15 mouse cellular contexts compared by ENCODE assay signal in the genomic region with DNA sequence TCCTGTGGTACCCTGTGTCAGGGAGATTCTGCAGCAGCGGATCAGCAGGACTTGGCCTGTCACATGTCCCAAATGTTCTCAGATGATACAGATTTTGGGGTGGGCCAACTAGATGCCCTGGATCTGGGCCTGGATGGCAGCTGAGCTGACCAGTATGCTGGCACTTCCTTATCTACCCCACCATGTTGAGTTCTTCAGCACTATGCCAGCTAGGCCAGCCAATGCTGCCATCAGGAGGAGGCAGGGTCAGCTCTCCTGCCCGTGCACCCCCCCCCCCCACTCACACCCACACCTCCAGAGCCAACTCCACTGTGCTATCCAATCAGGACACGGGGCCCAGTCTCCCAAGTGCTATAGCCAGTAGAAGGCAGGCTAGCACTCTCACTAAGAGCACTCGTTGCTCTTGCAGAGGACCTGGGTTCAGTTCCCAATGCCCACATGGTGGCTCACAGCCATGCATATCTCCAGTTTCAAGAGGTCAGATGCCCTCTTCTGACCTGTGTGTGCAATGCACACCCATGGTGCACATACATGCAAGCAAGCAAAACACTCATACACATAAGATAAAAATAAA. TPM values are rescaled to one million over a fixed set of nuclear protein-coding genes. Genes with fewer than 3 reads are reported as not detected.
DNase-seq lines count a peak whose midpoint lies in the region; ATAC-seq and TF ChIP-seq lines count a peak whose summit lies in the region.
"Had no signal": no experiment of that assay in that cellular context is flagged by ENCODE, and none has a peak within 500 bp of the region (broad histone marks: within the 10 kb centered on the region; RNA-seq: fewer than 3 reads in every experiment).

No protein-coding gene starts in this region.

- H3K27ac ChIP-seq in gastrocnemius, adult 2 months = no peak overlapping the region
- H3K27ac ChIP-seq in liver, embryonic 16.5 days (ENCODE audit: low read length) = peak overlapping the region; percentile 84
- H3K27ac ChIP-seq: embryonic facial prominence, embryonic 12.5 days; forebrain, embryonic 12.5 days had no signal

- H3K4me3 ChIP-seq in gastrocnemius, adult 2 months = no peak overlapping the region
- H3K4me3 ChIP-seq in megakaryocyte, embryonic 14.5 days (replicated peaks) = peak overlapping the region; percentile 14
- H3K4me3 ChIP-seq in liver, embryonic 16.5 days (ENCODE audit: low read depth, low read length) = no peak overlapping the region; the same call in 1 of the 2 replicates
- H3K4me3 ChIP-seq: embryonic facial prominence, embryonic 12.5 days; forebrain, embryonic 12.5 days had no signal

- H3K4me2 ChIP-seq in liver, embryonic 16.5 days (ENCODE audit: low read depth, low read length) = peak overlapping the region; percentile 61; the same call in 1 of the 2 replicates
- H3K4me2 ChIP-seq: embryonic facial prominence, embryonic 12.5 days; forebrain, embryonic 12.5 days had no signal

- H3K4me1 ChIP-seq in megakaryocyte, embryonic 14.5 days = peaks cover 42% of the 10 kb centered on the region
- peaks cover 38% of the 10 kb centered on the region for H3K4me1 ChIP-seq in liver, embryonic 16.5 days (ENCODE audit: control insufficient read depth, low read depth, low read length)

- H3K27me3 ChIP-seq in megakaryocyte, embryonic 14.5 days (replicated peaks) = peaks cover under 1% of the 10 kb centered on the region
- no peaks in the 10 kb centered on the region for H3K27me3 ChIP-seq in liver, embryonic 16.5 days (ENCODE audit: control insufficient read depth, insufficient read depth, low read depth, low read length)
- H3K27me3 ChIP-seq: embryonic facial prominence, embryonic 12.5 days had no signal

- H3K9ac ChIP-seq in liver, embryonic 16.5 days (ENCODE audit: low read depth, low read length) = no peak overlapping the region
- H3K9ac ChIP-seq: embryonic facial prominence, embryonic 12.5 days; forebrain, embryonic 12.5 days had no signal

- no peaks in the 10 kb centered on the region for H3K36me3 ChIP-seq in megakaryocyte, embryonic 14.5 days (replicated peaks; ENCODE audit: low read length)
- H3K36me3 ChIP-seq in liver, embryonic 16.5 days (ENCODE audit: control insufficient read depth, insufficient read depth) = no peaks in the 10 kb centered on the region
- H3K36me3 ChIP-seq: embryonic facial prominence, embryonic 12.5 days; forebrain, embryonic 12.5 days had no signal

- intact Hi-C loops in gastrocnemius, adult 2 months (cut with DNase I) = no loop called here

- peak; percentile 13; the same call in 1 of the 2 replicates for TF ChIP-seq CTCF in gastrocnemius, adult 2 months (IDR thresholded peaks at IDR 0.05)

- H3K9me3 ChIP-seq in megakaryocyte, embryonic 14.5 days = no peaks in the 10 kb centered on the region
- H3K9me3 ChIP-seq in liver, embryonic 16.5 days (replicated peaks; ENCODE audit: control insufficient read depth, low read length) = no peaks in the 10 kb centered on the region
- H3K9me3 ChIP-seq: embryonic facial prominence, embryonic 12.5 days; forebrain, embryonic 12.5 days had no signal

- ATAC-seq in megakaryocyte, adult 5-6 weeks (ENCODE audit: poor library complexity, severe bottlenecking) = no peak
- ATAC-seq in liver, embryonic 16.5 days (ENCODE audit: low read depth) = no peak
- ATAC-seq: intestine, embryonic 16.5 days had no signal

- 48% methylated on average over 4 of the region's 4 CpGs for WGBS in liver, embryonic 16.5 days (ENCODE audit: insufficient replicate concordance)

- no peak for DNase-seq in gastrocnemius, adult 2 months
- no peak for DNase-seq in gastrocnemius, adult 8-10 months (ENCODE audit: low spot score in 2 of 2)
- DNase-seq in cerebellum, adult 9-11 months = peak; percentile 72
- DNase-seq in retina, postnatal 1 day = no peak
- no peak for DNase-seq in frontal cortex, postnatal 36 days (ENCODE audit: low spot score in 2 of 2)
- DNase-seq: gastrocnemius, postnatal 10 days; kidney, postnatal 25 days; lung, postnatal 36 days; right cerebral cortex, adult 18-20 months had no signal

RNA-seq across cellular contexts. Expression of a gene that starts 7.2 kb away (rescaled TPM):
- total RNA-seq in gastrocnemius, adult 2 months (2021) = 10 to 100 TPM in 1 of 2 experiments, 1 to 10 TPM in 1; 5.8 to 11.4 TPM
- total RNA-seq in gastrocnemius, adult 8-10 months (2022) = 1 to 10 TPM; 5.8 to 9.2 (median 8.1) TPM
- 2.2 and 5.0 TPM in 2 replicates for polyA plus RNA-seq in megakaryocyte, embryonic 14.5 days (2012; ENCODE audit: insufficient read depth, low replicate concordance)
- 11.5 and 13.1 TPM in 2 replicates for total RNA-seq in megakaryocyte, adult 5-6 weeks (2015)
- total RNA-seq in megakaryocyte, adult 5-6 weeks (2017) = 36.8 and 46.0 TPM in 2 replicates
- polyA plus RNA-seq in liver, embryonic 16.5 days (2015; fragmentation: Nextera tagmentation; extraction: Ambion mirVana) = 3.4 and 3.5 TPM in 2 replicates

RNA-seq across cellular contexts. Expression of a gene that starts 16.7 kb away (rescaled TPM):
- total RNA-seq in gastrocnemius, adult 2 months (2021) = under 1 TPM; 0.13 to 0.28 TPM
- total RNA-seq in gastrocnemius, adult 8-10 months (2022) = under 1 TPM; 0.02 to 0.36 (median 0.10) TPM
- polyA plus RNA-seq in megakaryocyte, embryonic 14.5 days (2012; ENCODE audit: insufficient read depth, low replicate concordance) = 0.02 and 2.1 TPM in 2 replicates
- 1.0 and 1.2 TPM in 2 replicates for total RNA-seq in megakaryocyte, adult 5-6 weeks (2015)
- 1.2 and 4.4 TPM in 2 replicates for total RNA-seq in megakaryocyte, adult 5-6 weeks (2017)
- 0.02 and 0.09 TPM in 2 replicates for polyA plus RNA-seq in liver, embryonic 16.5 days (2015; fragmentation: Nextera tagmentation; extraction: Ambion mirVana)
